Mouse (Mus musculus): Measurements from ENCODE around the gene Ccdc172.

Ccdc172 gene

DNA sequence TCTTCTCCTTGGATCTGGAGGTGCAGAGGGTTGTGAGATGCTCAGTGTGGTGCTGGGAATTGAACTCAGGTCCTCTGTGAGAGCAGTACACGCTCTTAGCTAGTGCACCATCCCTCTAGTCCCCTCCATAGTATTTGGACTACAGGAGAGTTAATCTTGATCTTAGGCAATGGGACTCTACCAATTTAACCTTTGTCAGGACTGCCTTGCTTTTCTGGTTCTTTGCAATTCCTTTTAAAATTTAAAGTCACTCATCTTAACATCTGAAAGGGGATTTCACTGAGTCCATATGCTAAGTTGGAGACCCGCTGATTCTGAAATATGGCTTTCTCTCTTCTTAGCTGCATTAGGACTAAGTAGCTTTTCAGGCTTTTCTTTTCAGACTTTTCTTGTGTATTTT, 59.8 kb downstream of the Ccdc172 start:
- DNase-seq (ENCODE audit: low read depth) = no peak

DNA sequence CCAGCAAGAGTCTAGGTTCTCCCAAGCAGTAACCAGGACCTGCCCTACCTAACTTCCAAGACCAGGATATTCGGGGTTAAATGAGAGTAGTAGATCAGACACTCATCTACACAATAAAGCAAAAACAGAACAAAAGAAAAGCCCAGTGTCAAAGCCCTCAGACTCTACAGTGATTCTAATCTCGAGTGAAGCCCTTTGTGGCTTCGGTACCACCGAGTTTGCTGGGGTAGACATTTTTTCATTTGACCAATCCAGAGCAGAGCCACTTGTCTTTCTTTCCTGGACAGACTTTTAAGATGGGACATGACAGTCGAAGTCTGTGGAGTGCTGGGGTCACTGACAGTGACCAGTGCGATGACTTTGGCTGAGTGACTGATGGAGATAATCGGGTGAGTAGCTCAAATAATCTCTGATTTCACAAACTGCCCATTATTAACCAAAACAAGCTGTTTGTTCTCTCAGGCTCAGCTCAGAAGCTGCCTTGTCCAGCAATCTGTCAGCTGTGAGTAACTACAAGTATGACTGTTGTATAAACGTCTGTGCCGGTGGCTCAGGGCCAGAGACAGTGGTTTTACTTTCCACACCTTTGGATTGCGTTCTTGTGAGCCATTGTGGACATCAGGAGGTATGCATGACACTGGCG, 60.8 kb downstream of the Ccdc172 start:
- no peak for DNase-seq (ENCODE audit: low read depth)

DNA sequence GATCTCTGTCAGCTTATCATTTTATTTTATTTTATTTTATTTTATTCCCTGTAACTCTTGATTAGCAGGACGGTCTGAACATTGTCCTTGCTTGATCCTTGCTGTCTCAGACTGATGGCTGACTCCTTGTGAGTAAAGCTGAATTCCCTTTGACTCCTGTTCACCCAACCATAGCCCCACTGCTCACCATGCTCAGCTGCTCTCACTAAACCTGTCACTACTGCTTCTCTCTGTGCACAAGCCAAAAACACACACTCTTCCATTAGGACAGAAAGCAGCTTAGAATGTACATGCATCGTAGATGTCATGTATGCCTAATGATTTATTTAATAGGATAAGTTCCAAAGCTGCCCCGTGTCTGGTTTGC, 61.3 kb downstream of the Ccdc172 start:
- DNase-seq (ENCODE audit: low read depth) = no peak

DNA sequence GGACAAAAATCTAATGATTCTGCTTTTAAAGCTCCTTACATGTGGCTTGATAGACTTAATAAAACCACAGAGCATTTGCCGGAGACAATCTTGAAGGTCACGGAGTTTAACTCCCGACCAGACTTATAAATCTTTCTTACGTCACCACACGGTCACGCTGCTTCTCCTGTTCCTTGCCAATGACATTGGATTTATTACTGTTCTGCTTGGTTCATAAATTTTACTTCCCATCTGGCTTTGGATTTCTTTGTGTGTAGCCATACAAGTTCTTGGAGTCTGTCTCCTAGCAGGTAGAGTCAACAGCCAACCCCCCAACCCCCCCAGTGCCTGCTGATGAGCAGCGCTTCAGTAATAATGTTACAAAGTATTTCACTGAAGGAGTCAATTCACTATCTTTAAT, 70.2 kb downstream of the Ccdc172 start:
- no peak for DNase-seq (ENCODE audit: low read depth)

DNA sequence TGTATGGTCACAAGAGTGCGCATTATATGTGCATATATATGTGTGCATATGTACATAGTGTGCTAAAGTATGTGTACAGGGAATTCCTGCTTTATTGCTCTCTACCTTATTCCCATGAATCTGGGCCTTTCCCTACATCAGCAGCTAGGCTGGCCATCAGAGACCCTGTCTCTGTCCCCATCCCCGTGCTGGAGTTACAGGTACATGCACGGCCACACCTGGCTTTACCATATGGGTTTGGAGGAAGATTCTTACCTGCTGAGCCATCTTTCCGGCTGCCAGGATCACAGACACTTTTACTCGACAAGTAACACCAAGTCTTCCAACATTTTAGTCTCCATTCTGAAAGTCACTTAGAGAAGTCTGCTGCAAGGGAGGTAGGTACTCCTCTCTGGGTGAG, 71.2 kb downstream of the Ccdc172 start:
- DNase-seq (ENCODE audit: low read depth) = no peak

DNA sequence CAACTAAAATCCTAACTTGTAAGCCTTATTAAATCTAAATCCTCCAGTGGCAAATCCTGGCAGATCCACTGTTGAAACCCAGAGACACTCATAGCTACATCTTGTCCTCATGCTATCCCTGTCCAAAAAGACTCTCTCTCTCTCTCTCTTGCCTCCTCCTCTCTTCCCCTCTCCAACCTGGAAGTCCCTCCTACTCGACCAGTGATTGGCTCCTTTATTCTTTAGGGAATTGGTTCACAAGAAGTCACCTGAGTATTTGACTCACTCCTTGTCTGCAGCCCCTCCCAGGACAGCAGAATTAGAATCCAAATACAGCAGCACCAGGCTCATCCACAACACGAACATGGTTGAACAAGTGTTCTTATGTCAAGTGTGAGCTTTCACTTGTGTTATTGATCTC, 74.3 kb downstream of the Ccdc172 start:
- DNase-seq (ENCODE audit: low read depth) = no peak

DNA sequence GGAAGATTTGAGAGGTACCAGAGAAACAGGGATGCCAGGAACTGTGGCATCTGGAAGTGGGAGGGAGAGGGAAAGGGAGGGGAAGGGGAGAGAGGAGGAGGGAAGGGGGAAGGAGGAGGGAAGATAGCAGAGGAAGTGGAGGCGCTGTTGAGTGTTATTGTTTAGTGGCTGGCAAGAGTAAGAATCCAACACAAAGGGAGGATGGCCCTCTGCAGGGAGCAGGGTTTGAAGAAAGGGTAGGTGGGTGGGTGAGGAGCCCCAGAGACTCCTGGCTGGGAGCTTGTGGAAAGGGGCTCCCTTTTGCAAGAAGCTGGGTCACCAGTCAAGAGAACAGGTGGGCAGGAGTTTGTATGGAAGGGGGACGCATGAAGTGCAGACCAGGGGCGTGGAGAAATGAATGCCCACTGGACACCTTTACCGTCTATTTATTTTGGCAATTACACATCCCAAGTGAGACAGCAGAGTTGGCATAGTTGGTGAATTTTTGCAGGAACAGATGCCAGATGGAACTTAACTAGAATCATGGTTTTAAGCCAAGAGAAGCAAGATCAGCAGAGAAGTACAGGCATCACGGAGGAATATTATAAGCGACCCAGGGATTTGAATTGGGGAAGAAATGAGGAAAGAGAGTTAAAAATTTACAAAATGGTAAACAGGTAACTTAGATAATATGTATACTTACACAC, 78.6 kb downstream of the Ccdc172 start:
- DNase-seq (ENCODE audit: low read depth) = no peak

DNA sequence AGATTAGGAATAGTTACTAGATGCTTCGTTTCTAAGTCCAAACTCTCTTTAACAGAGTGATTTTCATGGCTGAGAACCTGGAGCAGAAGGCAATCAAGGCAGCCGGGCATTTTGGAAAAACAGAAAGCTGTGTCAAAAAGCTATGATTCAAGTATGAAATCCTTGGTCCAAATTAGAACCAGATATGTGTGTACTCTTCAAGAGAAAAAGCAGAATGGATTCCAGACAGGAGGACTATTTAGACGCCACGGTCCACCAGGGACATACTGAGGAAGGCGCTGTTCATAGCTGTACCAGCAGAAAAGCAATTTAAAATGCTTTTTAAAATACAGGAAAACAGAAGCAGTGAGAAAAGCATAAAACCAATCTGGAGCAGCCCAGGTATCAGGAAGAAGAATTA, 88.6 kb downstream of the Ccdc172 start:
- no peak for DNase-seq (ENCODE audit: low read depth)

All from c-Kit-positive CD71-positive TER-119-negative erythroid progenitor cells, embryonic 14.5 days (primary cell).